Mouse (Mus musculus): ENCODE measurements around the gene Olfr905. TPM values are rescaled to one million over a fixed set of nuclear protein-coding genes. Genes with fewer than 3 reads are reported as not detected.

Gene Olfr905
- not detected for polyA plus RNA-seq (2012; fragmentation: generic; extraction: Trizol)
- long read RNA-seq, experiment 1: 0 reads
- long read RNA-seq, experiment 2: 0 reads

- Histone ChIP-seq H3K4me3 (ENCODE audit: insufficient read depth, poor library complexity, severe bottlenecking) (no peak within 1 kb of the TSS), H3K36me3 (ENCODE audit: control insufficient read depth, insufficient read depth) (no peaks in the 10 kb centered on the region), H3K79me2 (ENCODE audit: control insufficient read depth, insufficient read depth) (no peaks in the 10 kb centered on the region), H3K27me3 (ENCODE audit: control insufficient read depth, insufficient read depth, insufficient read length) (no peaks in the 10 kb centered on the region), H3ac (ENCODE audit: control insufficient read depth, insufficient read length, low read depth) (no peak within 1 kb of the TSS), H3K79me3 (ENCODE audit: low read depth) (no peaks in the 10 kb centered on the region)
- TF ChIP-seq CEBPB (IDR thresholded peaks at IDR 0.05; ENCODE audit: low read depth) (no peak), CTCF (IDR thresholded peaks at IDR 0.05; ENCODE audit: control insufficient read depth, insufficient read depth, insufficient read length) (no peak), FOSL1 (IDR thresholded peaks at IDR 0.05; ENCODE audit: insufficient read depth, low read length, poor library complexity, severe bottlenecking) (no peak), MAX (IDR thresholded peaks at IDR 0.05) (no peak), USF1 (IDR thresholded peaks at IDR 0.05; ENCODE audit: low read depth) (no peak), MYOG (IDR thresholded peaks at IDR 0.05; ENCODE audit: control insufficient read depth, extremely low read depth, insufficient read length) (no peak), MYOD1 (IDR thresholded peaks at IDR 0.05; ENCODE audit: control insufficient read depth, insufficient read length, low read depth) (no peak)
These were observed at the start of gene Olfr905 for GRCm38 (mm10) chr9:38470807-38471206. TSS of gene Olfr905 (plus strand) at chr9:38471107.

GRCm38 (mm10) chr9:38423801-38424200 lies 47.1 kb upstream of the Olfr905 start:
- H3K4me3 ChIP-seq (ENCODE audit: insufficient read depth, poor library complexity, severe bottlenecking): no peak overlapping the region
- TF ChIP-seq CEBPB (IDR thresholded peaks at IDR 0.05; ENCODE audit: low read depth) (no peak), MYOD1 (IDR thresholded peaks at IDR 0.05; ENCODE audit: control insufficient read depth, insufficient read length, low read depth) (no peak), CTCF (IDR thresholded peaks at IDR 0.05; ENCODE audit: control insufficient read depth, insufficient read depth, insufficient read length) (no peak), MYOG (IDR thresholded peaks at IDR 0.05; ENCODE audit: control insufficient read depth, extremely low read depth, insufficient read length) (no peak), MAX (IDR thresholded peaks at IDR 0.05) (no peak), USF1 (IDR thresholded peaks at IDR 0.05; ENCODE audit: low read depth) (no peak), FOSL1 (IDR thresholded peaks at IDR 0.05; ENCODE audit: insufficient read depth, low read length, poor library complexity, severe bottlenecking) (no peak)
- no peaks in the 10 kb centered on the region for H3K27me3 ChIP-seq (ENCODE audit: control insufficient read depth, insufficient read depth, insufficient read length)

GRCm38 (mm10) chr9:38427026-38427425 lies 43.9 kb upstream of the Olfr905 start:
- Histone ChIP-seq H3ac (ENCODE audit: control insufficient read depth, insufficient read length, low read depth) (no peak overlapping the region), H3K36me3 (ENCODE audit: control insufficient read depth, insufficient read depth) (no peaks in the 10 kb centered on the region), H3K4me3 (ENCODE audit: insufficient read depth, poor library complexity, severe bottlenecking) (no peak overlapping the region), H3K79me3 (ENCODE audit: low read depth) (no peaks in the 10 kb centered on the region), H3K79me2 (ENCODE audit: control insufficient read depth, insufficient read depth) (no peaks in the 10 kb centered on the region), H3K27me3 (ENCODE audit: control insufficient read depth, insufficient read depth, insufficient read length) (no peaks in the 10 kb centered on the region)
- TF ChIP-seq CEBPB (IDR thresholded peaks at IDR 0.05; ENCODE audit: low read depth) (no peak), MYOD1 (IDR thresholded peaks at IDR 0.05; ENCODE audit: control insufficient read depth, insufficient read length, low read depth) (no peak), USF1 (IDR thresholded peaks at IDR 0.05; ENCODE audit: low read depth) (no peak), CTCF (IDR thresholded peaks at IDR 0.05; ENCODE audit: control insufficient read depth, insufficient read depth, insufficient read length) (no peak), MAX (IDR thresholded peaks at IDR 0.05) (no peak), MYOG (IDR thresholded peaks at IDR 0.05; ENCODE audit: control insufficient read depth, extremely low read depth, insufficient read length) (no peak)

More at GRCm38 (mm10) chr9:38423801-38424200, 47.1 kb upstream of the Olfr905 start:
- H3ac ChIP-seq (ENCODE audit: control insufficient read depth, insufficient read length, low read depth): no peak overlapping the region
- no peaks in the 10 kb centered on the region for H3K79me3 ChIP-seq (ENCODE audit: low read depth)
- no peaks in the 10 kb centered on the region for H3K36me3 ChIP-seq (ENCODE audit: control insufficient read depth, insufficient read depth)
- H3K79me2 ChIP-seq (ENCODE audit: control insufficient read depth, insufficient read depth): no peaks in the 10 kb centered on the region

DNA sequence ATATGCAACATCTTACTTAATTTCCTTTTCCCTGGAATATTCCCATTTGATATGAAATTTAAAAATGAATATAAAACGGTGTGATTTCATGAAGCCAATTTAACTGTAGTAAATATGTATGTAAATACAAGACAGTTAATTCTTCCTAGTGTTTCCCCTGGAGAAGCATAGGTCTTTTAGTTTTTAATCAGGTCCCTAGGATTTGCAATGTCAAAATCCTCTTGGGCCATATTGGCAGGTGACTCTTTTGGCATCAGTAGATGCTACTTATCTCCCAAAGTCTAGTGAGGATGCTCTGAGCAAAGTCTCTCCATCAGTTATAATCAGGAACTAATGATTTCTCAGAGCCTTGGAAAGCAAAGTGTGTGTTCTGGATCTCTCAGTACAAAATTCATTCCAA lies 41.8 kb upstream of the Olfr905 start, which contains the start of gene Olfr901:
Gene Olfr901 (plus strand): TSS at position 301 of the 400 bp plus-strand sequence.
- no peaks in the 10 kb centered on the region for H3K79me3 ChIP-seq (ENCODE audit: low read depth)
- H3K36me3 ChIP-seq (ENCODE audit: control insufficient read depth, insufficient read depth): no peaks in the 10 kb centered on the region

GRCm38 (mm10) chr9:38447352-38447751 lies 23.6 kb upstream of the Olfr905 start, which contains the start of gene Olfr902:
TSS of gene Olfr902 (plus strand) at chr9:38447652.
- TF ChIP-seq USF1 (IDR thresholded peaks at IDR 0.05; ENCODE audit: low read depth) (no peak), MYOD1 (IDR thresholded peaks at IDR 0.05; ENCODE audit: control insufficient read depth, insufficient read length, low read depth) (no peak), FOSL1 (IDR thresholded peaks at IDR 0.05; ENCODE audit: insufficient read depth, low read length, poor library complexity, severe bottlenecking) (no peak), CTCF (IDR thresholded peaks at IDR 0.05; ENCODE audit: control insufficient read depth, insufficient read depth, insufficient read length) (no peak), MYOG (IDR thresholded peaks at IDR 0.05; ENCODE audit: control insufficient read depth, extremely low read depth, insufficient read length) (no peak), MAX (IDR thresholded peaks at IDR 0.05) (no peak), CEBPB (IDR thresholded peaks at IDR 0.05; ENCODE audit: low read depth) (no peak)
- Histone ChIP-seq H3K4me3 (ENCODE audit: insufficient read depth, poor library complexity, severe bottlenecking) (no peak within 1 kb of the TSS), H3K36me3 (ENCODE audit: control insufficient read depth, insufficient read depth) (no peaks in the 10 kb centered on the region), H3K79me2 (ENCODE audit: control insufficient read depth, insufficient read depth) (no peaks in the 10 kb centered on the region), H3K27me3 (ENCODE audit: control insufficient read depth, insufficient read depth, insufficient read length) (no peaks in the 10 kb centered on the region), H3ac (ENCODE audit: control insufficient read depth, insufficient read length, low read depth) (no peak within 1 kb of the TSS), H3K79me3 (ENCODE audit: low read depth) (no peaks in the 10 kb centered on the region)

More for the DNA sequence above, 41.8 kb upstream of the Olfr905 start, which contains the start of gene Olfr901:
- no peak within 1 kb of the TSS for H3ac ChIP-seq (ENCODE audit: control insufficient read depth, insufficient read length, low read depth)
- H3K79me2 ChIP-seq (ENCODE audit: control insufficient read depth, insufficient read depth): no peaks in the 10 kb centered on the region
- no peak within 1 kb of the TSS for H3K4me3 ChIP-seq (ENCODE audit: insufficient read depth, poor library complexity, severe bottlenecking)
- TF ChIP-seq MAX (IDR thresholded peaks at IDR 0.05) (no peak), USF1 (IDR thresholded peaks at IDR 0.05; ENCODE audit: low read depth) (no peak), FOSL1 (IDR thresholded peaks at IDR 0.05; ENCODE audit: insufficient read depth, low read length, poor library complexity, severe bottlenecking) (no peak), MYOD1 (IDR thresholded peaks at IDR 0.05; ENCODE audit: control insufficient read depth, insufficient read length, low read depth) (no peak), MYOG (IDR thresholded peaks at IDR 0.05; ENCODE audit: control insufficient read depth, extremely low read depth, insufficient read length) (no peak), CTCF (IDR thresholded peaks at IDR 0.05; ENCODE audit: control insufficient read depth, insufficient read depth, insufficient read length) (no peak), CEBPB (IDR thresholded peaks at IDR 0.05; ENCODE audit: low read depth) (no peak)
- no peaks in the 10 kb centered on the region for H3K27me3 ChIP-seq (ENCODE audit: control insufficient read depth, insufficient read depth, insufficient read length)

All from C2C12 (cell line).